Mouse (Mus musculus) urinary bladder, postnatal 0 days (tissue): ENCODE measurements around the gene B4galt7. TPM values are rescaled to one million over a fixed set of nuclear protein-coding genes. Genes with fewer than 3 reads are reported as not detected.

Source experiments
- polyA plus RNA-seq: library from polyadenylated mRNA; unstranded; fragments of >200 nt; fragmentation: Nextera tagmentation; extraction: Ambion mirVana; gene quantifications from 2 replicates; pipeline ENCODE4 v1.2.1, GENCODE M21; 2015

Gene B4galt7
- polyA plus RNA-seq, result 18.9 and 19.7 TPM in 2 replicates

GRCm38 (mm10) chr13:55599566-55600540 is at the start of gene B4galt7:
Gene B4galt7, plus strand, starts transcription at chr13:55599896.

DNA sequence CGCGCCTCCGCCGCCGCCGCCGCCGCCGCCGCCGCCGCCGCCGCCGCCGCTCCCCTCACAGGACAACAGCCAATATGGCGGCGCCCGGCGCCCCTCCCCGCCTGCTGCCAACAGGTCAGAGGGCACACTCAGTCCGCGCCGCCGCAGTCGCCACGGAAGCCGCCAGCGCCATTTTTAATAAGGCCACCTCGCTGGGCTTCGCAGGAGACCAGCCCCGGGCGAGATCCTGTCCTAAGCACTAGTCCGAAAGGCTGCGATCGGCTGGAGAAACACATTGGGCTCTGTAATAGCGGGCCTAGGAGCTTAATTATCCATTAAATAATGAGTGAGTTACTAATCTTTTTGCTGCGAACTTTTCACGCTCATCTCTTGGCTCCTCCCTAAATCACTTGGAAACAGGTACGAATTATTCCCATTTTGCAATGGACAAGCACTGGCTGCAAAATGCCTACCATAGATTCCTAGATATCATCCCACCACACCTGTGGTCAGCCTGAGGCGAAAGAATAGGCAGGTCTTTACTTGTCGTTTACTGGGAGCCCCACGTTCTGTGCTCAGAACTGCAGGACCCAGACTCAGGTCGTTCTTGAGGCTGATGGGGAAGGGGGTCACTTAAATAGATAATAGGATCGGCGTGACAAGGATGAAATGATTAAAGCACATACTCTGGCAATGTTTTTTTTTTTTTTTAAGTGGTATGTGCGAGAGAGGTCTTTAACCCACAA is 28.5 kb upstream of the B4galt7 start, which contains the start of gene Fam193b:
Fam193b (minus strand) TSS at position 94 of the 725 bp plus-strand sequence.

DNA sequence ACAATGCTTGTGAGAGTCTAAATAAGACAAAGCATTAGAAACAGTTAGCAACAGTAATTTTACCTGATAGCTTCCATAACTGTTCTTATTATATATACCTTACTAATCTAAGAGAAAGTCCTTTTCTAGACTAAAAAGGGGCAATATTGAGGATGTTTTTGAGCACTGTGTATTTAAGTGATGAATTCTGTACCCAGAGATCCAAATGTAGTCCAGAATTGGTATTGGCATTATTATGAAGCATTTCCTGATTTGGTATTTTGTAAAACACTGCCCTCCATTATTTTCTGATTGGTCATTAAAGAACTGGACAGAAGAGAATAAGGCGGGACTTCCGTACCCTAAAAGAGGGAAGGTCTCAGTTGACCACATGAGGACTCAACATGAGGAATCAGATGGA is 26.3 kb upstream of the B4galt7 start, which contains the start of gene Tmed9:
Tmed9 (plus strand) TSS at position 301 of the 400 bp plus-strand sequence.

DNA sequence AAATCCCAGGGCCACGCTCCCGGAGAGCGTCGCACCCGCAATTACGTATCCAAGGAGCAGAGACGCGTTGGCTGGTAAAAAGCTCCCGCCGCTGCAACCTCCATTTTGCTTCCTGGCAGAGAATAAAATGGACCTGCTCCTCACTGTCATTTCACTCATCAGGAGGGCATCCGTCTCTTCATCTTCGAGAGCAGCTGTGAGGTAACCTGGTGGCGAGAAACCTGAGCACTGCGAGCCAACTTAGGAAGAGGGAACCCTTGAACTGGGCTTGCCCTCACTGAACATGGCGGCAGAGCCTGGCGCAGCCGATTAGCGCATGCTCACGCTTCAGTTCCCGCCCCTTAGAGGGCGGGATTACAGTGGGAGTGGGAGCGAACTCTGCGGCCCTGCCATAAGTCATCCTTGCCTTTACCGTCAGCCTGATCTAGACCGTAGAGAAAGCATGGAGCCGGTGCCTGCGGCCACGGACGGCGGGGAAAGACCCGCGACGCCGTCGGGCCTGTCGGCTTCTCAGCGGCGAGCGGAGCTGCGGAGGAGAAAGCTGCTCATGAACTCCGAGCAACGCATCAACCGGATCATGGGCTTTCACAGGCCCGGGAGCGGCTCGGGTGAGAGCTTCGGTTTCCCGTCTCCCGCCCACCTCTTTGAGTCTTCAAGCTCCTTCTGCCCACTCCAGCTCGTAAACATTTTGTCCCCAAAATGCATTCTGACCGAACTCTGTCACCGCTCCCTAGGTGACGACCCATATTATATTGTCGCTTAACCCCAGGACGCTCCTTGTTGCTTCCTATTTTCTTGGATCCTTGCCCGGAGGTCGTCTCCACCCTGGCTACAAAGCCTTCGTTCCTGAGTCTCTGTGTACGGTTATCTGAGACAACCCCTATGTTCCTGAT is 23.2 kb downstream of the B4galt7 start, which contains the start of gene Caml:
Caml (plus strand) TSS at position 357 of the 893 bp plus-strand sequence.

DNA sequence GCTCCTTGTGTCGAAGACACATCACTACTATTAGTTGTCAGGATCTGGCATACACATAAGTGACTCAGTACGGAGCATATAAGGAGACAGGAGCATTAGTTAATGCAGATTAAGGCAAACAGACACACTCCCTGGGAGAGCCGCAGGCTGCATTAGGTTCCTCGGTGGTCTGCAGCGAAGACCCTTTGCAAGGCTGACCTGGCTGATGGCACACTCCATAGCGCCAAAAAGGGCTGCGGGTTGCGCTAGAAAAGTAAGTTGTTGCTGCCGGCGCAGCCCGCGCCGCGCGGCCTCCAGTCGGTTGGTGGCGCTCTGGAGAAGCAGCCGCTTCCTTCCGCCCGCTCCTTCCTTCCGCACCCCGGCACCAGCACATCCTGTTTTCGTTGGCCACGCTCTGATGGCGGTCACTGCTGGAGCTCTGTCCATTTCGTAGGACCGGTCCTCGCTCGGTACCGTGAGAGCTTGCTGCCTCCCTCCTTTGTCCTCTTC is 35.0 kb downstream of the B4galt7 start, which contains the start of gene Ddx46:
Ddx46 (plus strand) TSS at position 389 of the 489 bp plus-strand sequence.

Other genes starting within 250 kb of the B4galt7 start
- gene Lman2, start 237.1 kb upstream of the B4galt7 start, polyA plus RNA-seq, result 57.9 and 62.4 TPM in 2 replicates
- 0.49 and 1.8 TPM in 2 replicates for gene Rgs14, start 230.2 kb upstream of the B4galt7 start, polyA plus RNA-seq
- not detected in 2 replicates for gene Slc34a1, start 201.7 kb upstream of the B4galt7 start, polyA plus RNA-seq
- not detected in 2 replicates for gene Pfn3, start 184.7 kb upstream of the B4galt7 start, polyA plus RNA-seq
- gene F12, start 173.1 kb upstream of the B4galt7 start, polyA plus RNA-seq, result 0.30 TPM in 1 of 2 replicates, not detected in the other
- 21.2 and 22.9 TPM in 2 replicates for gene Grk6, start 154.8 kb upstream of the B4galt7 start, polyA plus RNA-seq
- 0.42 TPM in 1 of 2 replicates, not detected in the other for gene Prr7, start 135.6 kb upstream of the B4galt7 start, polyA plus RNA-seq
- 55.6 and 76.0 TPM in 2 replicates for gene Dbn1, start 111.8 kb upstream of the B4galt7 start, polyA plus RNA-seq
- 767 and 826 TPM in 2 replicates for gene Pdlim7, start 86.2 kb upstream of the B4galt7 start, polyA plus RNA-seq
- 2.6 and 9.6 TPM in 2 replicates for gene Dok3, start 70.6 kb upstream of the B4galt7 start, polyA plus RNA-seq
- 23.4 and 27.9 TPM in 2 replicates for gene Ddx41, start 63.2 kb upstream of the B4galt7 start, polyA plus RNA-seq
- gene Fam193b, start 28.8 kb upstream of the B4galt7 start, polyA plus RNA-seq, result 12.6 and 13.7 TPM in 2 replicates
- gene Tmed9, start 26.2 kb upstream of the B4galt7 start, polyA plus RNA-seq, result 104 and 125 TPM in 2 replicates
- 32.8 and 38.6 TPM in 2 replicates for gene Caml, start 23.1 kb downstream of the B4galt7 start, polyA plus RNA-seq
- 15.8 and 16.5 TPM in 2 replicates for gene Ddx46, start 35.1 kb downstream of the B4galt7 start, polyA plus RNA-seq
- 36.8 and 41.9 TPM in 2 replicates for gene B230219D22Rik, start 93.2 kb downstream of the B4galt7 start, polyA plus RNA-seq
- 50.2 and 50.5 TPM in 2 replicates for gene Txndc15, start 114.8 kb downstream of the B4galt7 start, polyA plus RNA-seq
- gene Pcbd2, start 127.5 kb downstream of the B4galt7 start, polyA plus RNA-seq, result 44.6 and 45.8 TPM in 2 replicates
- gene Catsper3, start 184.7 kb downstream of the B4galt7 start, polyA plus RNA-seq, result 0.22 TPM in 1 of 2 replicates, not detected in the other
- 101 and 103 TPM in 2 replicates for gene Pitx1, start 236.3 kb downstream of the B4galt7 start, polyA plus RNA-seq